Mouse (Mus musculus) inflammation-experienced regulatory T-cells, adult 6 months (primary cell): ENCODE results near the gene Iqsec1. TPM values are rescaled to one million over a fixed set of nuclear protein-coding genes. Genes with fewer than 3 reads are reported as not detected.

Experiments
- ATAC-seq: one replicate; pipeline ENCODE4 v1.8.0; 2017
- polyA plus RNA-seq, 3 experiments: library from polyadenylated mRNA; unstranded; fragments of 100-300 nt; shearing (Covaris generic); gene quantifications; one replicate each; pipeline ENCODE4 v1.2.1; 2017

Gene Iqsec1
- polyA plus RNA-seq, 3 experiments from 2014 or later: 9.8 to 12.2 (median 10.0) TPM

GRCm38 (mm10) chr6:90615362-90615761 lies 373.1 kb downstream of the Iqsec1 start:
- ATAC-seq: no peak

- no peak for ATAC-seq
These were observed 375.2 kb downstream of the Iqsec1 start for GRCm38 (mm10) chr6:90613277-90613676.

DNA sequence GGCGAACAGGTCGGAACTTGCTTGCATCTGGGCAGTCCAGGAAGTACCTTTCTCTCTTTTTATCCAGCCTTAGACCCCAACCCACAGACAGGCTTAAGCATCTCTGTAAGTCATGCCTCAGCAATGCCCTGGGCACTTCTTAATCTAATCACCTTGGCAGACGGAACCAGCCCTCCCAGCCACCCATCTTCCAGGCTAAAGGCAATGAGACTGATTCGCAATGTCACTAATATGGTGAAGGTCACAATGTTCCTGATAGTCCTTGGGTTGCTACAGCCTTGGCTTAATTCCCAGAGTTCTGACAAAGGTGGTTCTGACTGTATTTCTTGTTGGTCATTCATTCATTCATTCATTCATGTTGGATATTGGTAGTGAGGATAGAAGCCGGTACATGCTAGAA lies 378.2 kb downstream of the Iqsec1 start:
- ATAC-seq: no peak

DNA sequence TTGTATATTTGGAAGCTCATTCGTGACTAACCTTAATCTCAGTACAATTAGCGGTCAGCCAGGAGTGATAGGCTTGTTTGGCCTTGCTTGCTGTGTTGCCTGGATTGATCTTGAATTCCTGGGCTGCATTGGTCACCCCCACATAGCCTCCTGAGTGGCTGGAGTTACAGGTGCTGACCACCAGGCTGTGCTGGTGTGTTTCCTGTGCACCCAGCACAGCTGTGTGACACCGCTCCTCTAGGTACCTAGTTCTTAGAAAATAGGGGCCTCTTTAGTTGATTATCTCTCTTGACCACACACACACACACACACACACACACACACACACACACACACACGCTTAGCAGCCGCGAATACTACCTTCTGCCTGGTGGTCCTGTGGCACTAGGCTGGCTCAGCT lies 380.3 kb downstream of the Iqsec1 start:
- ATAC-seq: no peak

GRCm38 (mm10) chr6:90607196-90607595 lies 381.3 kb downstream of the Iqsec1 start:
- peak; percentile 48 for ATAC-seq

- peak; percentile 57 for ATAC-seq
These were observed 381.9 kb downstream of the Iqsec1 start for GRCm38 (mm10) chr6:90606538-90606937.

Other genes starting within 250 kb of the Iqsec1 start
- gene Nup210, start 128.1 kb upstream of the Iqsec1 start, polyA plus RNA-seq: 10 to 100 TPM; 51.5 to 81.0 (median 66.2) TPM
- 1 to 10 TPM in 2 of 3 experiments, under 1 TPM in 1; 0.80 to 1.5 (median 1.4) TPM for gene Hdac11, start 168.0 kb upstream of the Iqsec1 start, polyA plus RNA-seq
- gene Fbln2, start 223.8 kb upstream of the Iqsec1 start, polyA plus RNA-seq: 1 to 10 TPM in 1 of 3 experiments, under 1 TPM in 1, not detected in 1; 0.22 to 1.2 TPM